In genomic region chr3:144977631-144978030, GRCm38 (mm10) we compare ENCODE assay signal across 25 mouse cellular contexts. TPM values are rescaled to one million over a fixed set of nuclear protein-coding genes. Genes with fewer than 3 reads are reported as not detected.
"Had no signal": no experiment of that assay in that cellular context is flagged by ENCODE, and none has a peak within 500 bp of the region (broad histone marks: within the 10 kb centered on the region; RNA-seq: fewer than 3 reads in every experiment).

No protein-coding gene starts in this region.

- H3K4me3 ChIP-seq: midbrain, embryonic 10.5 days; midbrain, embryonic 12.5 days; myocyte; neural tube, embryonic 13.5 days; neural tube, embryonic 15.5 days; stomach, embryonic 15.5 days had no signal

- H3K27me3 ChIP-seq: midbrain, embryonic 12.5 days; neural tube, embryonic 13.5 days; neural tube, embryonic 15.5 days; stomach, embryonic 15.5 days had no signal

- H3K27ac ChIP-seq: midbrain, embryonic 10.5 days; midbrain, embryonic 12.5 days; neural tube, embryonic 13.5 days; neural tube, embryonic 15.5 days; stomach, embryonic 15.5 days; stomach, postnatal 0 days had no signal

- H3K4me1 ChIP-seq: midbrain, embryonic 12.5 days; neural tube, embryonic 13.5 days; neural tube, embryonic 15.5 days; stomach, embryonic 15.5 days had no signal

- H3K9ac ChIP-seq: lung, embryonic 14.5 days; midbrain, embryonic 12.5 days; neural tube, embryonic 13.5 days; neural tube, embryonic 15.5 days; stomach, embryonic 15.5 days had no signal

- H3K36me3 ChIP-seq: midbrain, embryonic 10.5 days; midbrain, embryonic 12.5 days; neural tube, embryonic 13.5 days; neural tube, embryonic 15.5 days; stomach, embryonic 15.5 days had no signal

- DNase-seq: lung, adult 18-20 months; lung, embryonic 14.5 days; lung, postnatal 10 days; lung, postnatal 4 days; midbrain, embryonic 14.5 days; right cerebral cortex, postnatal 14 days; thymus, adult 2 months; thymus, postnatal 25 days; thymus, postnatal 4 days had no signal

RNA-seq across cellular contexts. Expression of gene Clca4a, which starts 2.8 kb away (rescaled TPM):
- total RNA-seq: megakaryocyte, adult 5-6 weeks; megakaryocyte-erythroid progenitor cell, adult 5-6 weeks had no signal
- polyA plus RNA-seq: liver, embryonic 16.5 days; lung, embryonic 14.5 days; lung, embryonic 16.5 days; midbrain, embryonic 10.5 days; midbrain, embryonic 12.5 days; midbrain, embryonic 14.5 days; midbrain, embryonic 16.5 days; neural tube, embryonic 11.5 days; neural tube, embryonic 13.5 days; neural tube, embryonic 15.5 days; spleen, adult 2 months; testis, adult 2 months had no signal

RNA-seq across cellular contexts. Expression of gene Clca4b, which starts 45.3 kb away (rescaled TPM):
- total RNA-seq: megakaryocyte, adult 5-6 weeks; megakaryocyte-erythroid progenitor cell, adult 5-6 weeks had no signal
- polyA plus RNA-seq: lung, embryonic 14.5 days; lung, embryonic 16.5 days; midbrain, embryonic 10.5 days; midbrain, embryonic 12.5 days; midbrain, embryonic 14.5 days; midbrain, embryonic 16.5 days; neural tube, embryonic 11.5 days; neural tube, embryonic 13.5 days; neural tube, embryonic 15.5 days; spleen, adult 2 months; stomach, postnatal 0 days; testis, adult 2 months; urinary bladder, adult 2 months had no signal

RNA-seq across cellular contexts. Expression of gene Clca1, which starts 54.9 kb away (rescaled TPM):
- total RNA-seq: megakaryocyte, adult 5-6 weeks; megakaryocyte-erythroid progenitor cell, adult 5-6 weeks had no signal
- polyA plus RNA-seq: lung, embryonic 14.5 days; lung, embryonic 16.5 days; midbrain, embryonic 10.5 days; midbrain, embryonic 12.5 days; midbrain, embryonic 14.5 days; midbrain, embryonic 16.5 days; neural tube, embryonic 11.5 days; neural tube, embryonic 13.5 days; neural tube, embryonic 15.5 days had no signal
